Mouse (Mus musculus): ENCODE measurements at regions not wholly inside any gene's neighbourhood (a gene's known extent, or its start where the extent isn't known, plus 50 kb on each side); places are given as distances from the start of the nearest gene placed in this dataset.

GRCm38 (mm10) chr6:84263686-84264085, 255.3 kb downstream of the Dysf start:
- DNase-seq (ENCODE audit: low read depth, low spot score) = no peak

- DNase-seq (ENCODE audit: low read depth, low spot score) = no peak
These were observed 254.4 kb downstream of the Dysf start for GRCm38 (mm10) chr6:84262766-84263165.

- DNase-seq (ENCODE audit: low read depth, low spot score) = no peak
These were observed 253.1 kb downstream of the Dysf start for GRCm38 (mm10) chr6:84261483-84261882.

All from brain, adult 2 months (tissue).